Mouse (Mus musculus): ENCODE results near the gene Btbd11.

DNA sequence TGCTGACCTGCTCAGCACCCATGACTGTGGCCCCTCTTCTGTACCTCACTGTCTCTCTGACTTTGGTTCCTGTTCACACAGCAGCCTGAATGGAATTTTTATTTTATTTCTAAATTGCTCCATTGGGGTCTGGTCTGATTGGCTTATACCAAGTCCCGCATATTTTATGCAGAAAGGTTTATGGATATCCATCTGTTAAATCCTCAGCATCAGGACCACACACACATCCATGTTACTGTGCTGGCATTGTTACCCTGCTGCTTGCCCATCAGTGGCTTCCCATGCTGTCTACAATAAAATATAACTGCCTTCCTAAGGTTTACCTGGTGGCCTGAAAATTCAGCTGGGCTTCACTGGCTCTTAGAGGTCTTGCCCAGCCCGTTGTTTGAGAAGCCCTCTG lies 106.0 kb downstream of the Btbd11 start:
- TF ChIP-seq POLR2A (IDR thresholded peaks at IDR 0.05; ENCODE audit: low read depth, low read length) (no peak), CTCF (IDR thresholded peaks at IDR 0.05; ENCODE audit: extremely low read depth, insufficient read depth, insufficient read length, insufficient replicate concordance) (no peak)

Data from spleen, adult 2 months (tissue).